Mouse (Mus musculus) kidney, embryonic 15.5 days (tissue): Measurements from ENCODE around the gene Nkapd1. TPM values are rescaled to one million over a fixed set of nuclear protein-coding genes. Genes with fewer than 3 reads are reported as not detected.

Experiments
- ATAC-seq: fragments of 200-750 bp; cut with Nextera tagmentation; replicated peaks from 2 replicates; pipeline ENCODE4 v1.8.0; 2017; ENCODE audit warnings: moderate TSS enrichment; ENCODE audit not compliant: low FRiP score
- H3K27ac ChIP-seq: fragments of 300-500 bp; sonication (generic); 2 replicates; pipeline ENCODE4 v1.5.1; 2015; ENCODE audit warnings: mild to moderate bottlenecking, inconsistent platforms
- H3K27me3 ChIP-seq: fragments of 300-500 bp; sonication (generic); 2 replicates; pipeline ENCODE4 v1.6.1; 2015; ENCODE audit warnings: inconsistent platforms
- H3K36me3 ChIP-seq: fragments of 300-500 bp; sonication (generic); 2 replicates; pipeline ENCODE4 v1.6.1; 2015; ENCODE audit warnings: inconsistent platforms
- H3K4me1 ChIP-seq: fragments of 300-500 bp; sonication (generic); 2 replicates; pipeline ENCODE4 v1.6.1; 2015; ENCODE audit warnings: inconsistent platforms
- H3K4me2 ChIP-seq: fragments of 300-500 bp; sonication (generic); 2 replicates; pipeline ENCODE4 v1.6.1; 2015; ENCODE audit warnings: moderate library complexity, mild to moderate bottlenecking, inconsistent platforms
- H3K4me3 ChIP-seq: fragments of 300-500 bp; sonication (generic); replicated peaks from 2 replicates; pipeline ENCODE4 v1.5.1; 2015; ENCODE audit warnings: mild to moderate bottlenecking, inconsistent platforms
- H3K9ac ChIP-seq: fragments of 300-500 bp; sonication (generic); 2 replicates; pipeline ENCODE4 v1.6.1; 2015; ENCODE audit warnings: mild to moderate bottlenecking, inconsistent platforms
- H3K9me3 ChIP-seq: fragments of 300-500 bp; sonication (generic); replicated peaks from 2 replicates; pipeline ENCODE4 v1.6.1; 2016; ENCODE audit warnings: inconsistent platforms
- WGBS: fragments of 180-500 bp; shearing (Covaris S2); methylation state at CpG from one replicate; pipeline ENCODE4 v1.1.7; 2015; ENCODE audit warnings: mixed read lengths; 5-methylcytosine and 5-hydroxymethylcytosine counted together
- polyA plus RNA-seq: library from polyadenylated mRNA; unstranded; fragments of >200 nt; fragmentation: Nextera tagmentation; extraction: Ambion mirVana; gene quantifications from 2 replicates; pipeline ENCODE4 v1.2.1, GENCODE M21; 2015

Nkapd1 gene
- polyA plus RNA-seq, 1 experiment from 2014 or later, result 22.1 TPM

- H3K4me3 ChIP-seq, result no peak overlapping the region
- H3K27me3 ChIP-seq, result no peaks in the 10 kb centered on the region
- no peaks in the 10 kb centered on the region for H3K36me3 ChIP-seq
- H3K4me1 ChIP-seq, result no peaks in the 10 kb centered on the region
- no peaks in the 10 kb centered on the region for H3K9me3 ChIP-seq
- WGBS, result 80% methylated on average over 2 of the region's 2 CpGs
- no peak overlapping the region for H3K9ac ChIP-seq
- H3K27ac ChIP-seq, result no peak overlapping the region
- no peak for ATAC-seq
- no peak overlapping the region for H3K4me2 ChIP-seq
Measured at GRCm38 (mm10) chr9:50561918-50562360, 55.3 kb downstream of the Nkapd1 start.

- ATAC-seq, result no peak
- Histone ChIP-seq H3K4me3 (no peak within 1 kb of the TSS), H3K4me1 (no peaks in the 10 kb centered on the region), H3K9me3 (no peaks in the 10 kb centered on the region), H3K27me3 (no peaks in the 10 kb centered on the region), H3K27ac (no peak within 1 kb of the TSS), H3K4me2 (no peak within 1 kb of the TSS), H3K9ac (no peak within 1 kb of the TSS), H3K36me3 (no peaks in the 10 kb centered on the region)
- 89% methylated on average over 38 of the region's 38 CpGs for whole genome bisulfite sequencing
Measured at GRCm38 (mm10) chr9:50561145-50561917, 55.9 kb downstream of the Nkapd1 start, which contains the start of gene Tex12. Gene Tex12 (minus strand): TSS chr9:50561325.

Other genes with a start within 250 kb of the Nkapd1 start
- 24.8 TPM in 2 replicates for gene Plet1, start 122.9 kb downstream of the Nkapd1 start, polyA plus RNA-seq
- gene Pts, start 88.7 kb downstream of the Nkapd1 start, polyA plus RNA-seq, result 88.2 and 94.1 TPM in 2 replicates
- 1.7 and 3.0 TPM in 2 replicates for gene Il18, start 62.6 kb downstream of the Nkapd1 start, polyA plus RNA-seq
- gene Bco2, start 62.3 kb downstream of the Nkapd1 start, polyA plus RNA-seq, result 0.08 and 0.12 TPM in 2 replicates
- 0.18 TPM in 1 of 2 replicates, not detected in the other for gene Tex12, start 56.1 kb downstream of the Nkapd1 start, polyA plus RNA-seq
- gene Sdhd, start 13.7 kb downstream of the Nkapd1 start, polyA plus RNA-seq, result 363 and 376 TPM in 2 replicates
- 259 and 296 TPM in 2 replicates for gene Timm8b, start 13.6 kb downstream of the Nkapd1 start, polyA plus RNA-seq
- 4.9 and 5.6 TPM in 2 replicates for gene Pih1d2, start 143 bp downstream of the Nkapd1 start, polyA plus RNA-seq
- 60.4 and 67.2 TPM in 2 replicates for gene Dlat, start 42.3 kb upstream of the Nkapd1 start, polyA plus RNA-seq
- 8.3 and 8.5 TPM in 2 replicates for gene Dixdc1, start 122.1 kb upstream of the Nkapd1 start, polyA plus RNA-seq
- 8.9 and 9.2 TPM in 2 replicates for gene 2310030G06Rik, start 129.1 kb upstream of the Nkapd1 start, polyA plus RNA-seq
- gene Cryab, start 133.9 kb upstream of the Nkapd1 start, polyA plus RNA-seq, result 53.1 and 59.0 TPM in 2 replicates
- 8.1 and 10.5 TPM in 2 replicates for gene Hspb2, start 134.9 kb upstream of the Nkapd1 start, polyA plus RNA-seq
- gene Fdxacb1, start 150.8 kb upstream of the Nkapd1 start, polyA plus RNA-seq, result 10.9 and 11.7 TPM in 2 replicates
- 35.6 and 35.9 TPM in 2 replicates for gene Alg9, start 157.6 kb upstream of the Nkapd1 start, polyA plus RNA-seq
- gene 1110032A03Rik, start 158.1 kb upstream of the Nkapd1 start, polyA plus RNA-seq, result 30.1 and 35.0 TPM in 2 replicates
- gene Ppp2r1b, start 227.8 kb upstream of the Nkapd1 start, polyA plus RNA-seq, result 74.8 and 75.6 TPM in 2 replicates